Mouse (Mus musculus) splenic B cell, adult 2 months (primary cell): ENCODE results near the gene Morf4l2.

Source experiments
- DNase-seq: peaks from one replicate; pipeline ENCODE4 v3.0.0-alpha.2; 2011; ENCODE audit warnings: low read depth, low spot score
- H3K27me3 ChIP-seq: 2 replicates; pipeline ENCODE4 v1.6.1; 2012; ENCODE audit warnings: mild to moderate bottlenecking, low read length, moderate library complexity, mixed read lengths; ENCODE audit not compliant: control insufficient read depth, poor library complexity, insufficient read depth, severe bottlenecking
- H3K36me3 ChIP-seq: 2 replicates; pipeline ENCODE4 v1.6.1; 2012; ENCODE audit warnings: mild to moderate bottlenecking, low read length, moderate library complexity, mixed read lengths; ENCODE audit not compliant: control insufficient read depth, poor library complexity, insufficient read depth, severe bottlenecking

The Morf4l2 gene

GRCm38 (mm10) chrX:136743459-136743858, at the start of gene Morf4l2:
TSS of gene Morf4l2 (minus strand) at chrX:136743690.
- H3K27me3 ChIP-seq = no peaks in the 10 kb centered on the region
- no peak for DNase-seq
- no peaks in the 10 kb centered on the region for H3K36me3 ChIP-seq

- no peak for DNase-seq
These were observed 46.0 kb upstream of the Morf4l2 start for GRCm38 (mm10) chrX:136789446-136789845.

GRCm38 (mm10) chrX:136780041-136780440, 36.6 kb upstream of the Morf4l2 start, which contains the start of gene Glra4:
TSS of gene Glra4 (minus strand) at chrX:136780141.
- Histone ChIP-seq H3K36me3 (no peaks in the 10 kb centered on the region; the same call in 1 of the 2 replicates), H3K27me3 (no peaks in the 10 kb centered on the region)
- DNase-seq = no peak

More at GRCm38 (mm10) chrX:136789446-136789845, 46.0 kb upstream of the Morf4l2 start:
- H3K36me3 ChIP-seq = no peaks in the 10 kb centered on the region
- no peaks in the 10 kb centered on the region for H3K27me3 ChIP-seq

DNA sequence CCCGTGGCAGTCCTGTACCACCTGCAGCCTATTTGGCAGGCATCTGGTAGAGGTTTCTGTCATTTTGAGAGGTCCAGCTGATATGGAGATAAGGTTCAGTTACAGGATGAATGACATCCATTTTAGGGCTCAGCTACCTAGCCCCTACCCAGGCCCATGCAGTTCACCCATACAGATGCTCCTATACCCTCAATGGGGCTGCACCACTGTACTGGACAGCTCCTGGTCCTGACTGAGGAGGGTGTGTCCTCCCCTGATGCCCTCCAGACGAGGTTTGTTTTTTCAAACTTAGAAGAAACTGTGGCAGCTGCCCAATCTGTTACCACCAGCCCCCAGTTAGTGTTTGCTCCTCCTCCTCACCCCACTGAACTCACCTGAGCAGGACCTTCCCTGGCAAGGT, 35.8 kb upstream of the Morf4l2 start:
- H3K27me3 ChIP-seq = no peaks in the 10 kb centered on the region
- no peak for DNase-seq
- no peaks in the 10 kb centered on the region; the same call in 1 of the 2 replicates for H3K36me3 ChIP-seq

DNA sequence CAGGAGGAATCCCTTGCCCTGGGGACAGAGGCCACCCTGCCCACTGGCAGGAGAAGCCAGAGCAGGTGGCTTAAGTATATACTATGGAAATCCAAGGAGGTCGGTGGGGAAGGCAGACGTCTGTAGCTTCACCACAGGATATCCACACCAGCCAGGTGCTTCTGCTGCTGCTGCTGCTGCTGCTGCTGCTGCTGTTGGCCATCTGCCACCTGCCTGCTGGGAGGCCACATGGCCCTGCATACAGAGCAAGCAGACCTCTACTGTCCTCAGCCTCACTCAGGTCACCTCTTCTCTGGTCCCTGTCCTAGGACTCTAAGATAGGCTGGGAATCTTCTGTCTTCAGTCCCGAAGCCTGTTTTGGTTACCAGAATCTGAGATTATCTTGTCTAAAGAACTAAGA, 34.6 kb upstream of the Morf4l2 start:
- no peak for DNase-seq
- Histone ChIP-seq H3K36me3 (no peaks in the 10 kb centered on the region; the same call in 1 of the 2 replicates), H3K27me3 (no peaks in the 10 kb centered on the region)

- DNase-seq = no peak
- no peaks in the 10 kb centered on the region for H3K36me3 ChIP-seq
- no peaks in the 10 kb centered on the region for H3K27me3 ChIP-seq
These were observed 29.5 kb upstream of the Morf4l2 start for GRCm38 (mm10) chrX:136773035-136773434.

GRCm38 (mm10) chrX:136761103-136762074, 17.9 kb upstream of the Morf4l2 start:
- Histone ChIP-seq H3K27me3 (no peaks in the 10 kb centered on the region), H3K36me3 (no peaks in the 10 kb centered on the region)
- DNase-seq = peak; percentile 39

- DNase-seq = no peak
- no peaks in the 10 kb centered on the region for H3K27me3 ChIP-seq
- H3K36me3 ChIP-seq = no peaks in the 10 kb centered on the region
These were observed 12.0 kb upstream of the Morf4l2 start for GRCm38 (mm10) chrX:136755464-136755863.

DNA sequence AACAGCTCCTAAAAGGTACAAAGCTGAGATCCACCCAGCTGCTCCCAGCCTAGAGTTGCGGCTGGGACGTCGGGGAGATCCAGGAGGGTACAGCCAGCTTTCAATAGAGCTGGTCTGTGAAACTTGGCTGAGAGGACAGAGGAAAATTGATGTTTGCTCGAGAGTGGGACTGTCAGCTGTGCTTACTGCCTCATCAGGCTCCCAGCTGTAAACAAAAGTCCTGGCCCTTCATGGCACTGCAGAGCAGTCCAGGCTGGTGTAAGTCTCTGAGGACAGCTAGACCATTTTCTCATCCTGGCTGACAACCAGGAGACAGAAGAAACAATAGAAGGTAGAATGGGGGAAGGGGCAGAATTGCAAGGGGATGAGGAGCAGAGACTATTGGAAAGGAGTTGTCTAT, 5.8 kb upstream of the Morf4l2 start:
- DNase-seq = no peak
- Histone ChIP-seq H3K36me3 (no peaks in the 10 kb centered on the region), H3K27me3 (no peaks in the 10 kb centered on the region)

DNA sequence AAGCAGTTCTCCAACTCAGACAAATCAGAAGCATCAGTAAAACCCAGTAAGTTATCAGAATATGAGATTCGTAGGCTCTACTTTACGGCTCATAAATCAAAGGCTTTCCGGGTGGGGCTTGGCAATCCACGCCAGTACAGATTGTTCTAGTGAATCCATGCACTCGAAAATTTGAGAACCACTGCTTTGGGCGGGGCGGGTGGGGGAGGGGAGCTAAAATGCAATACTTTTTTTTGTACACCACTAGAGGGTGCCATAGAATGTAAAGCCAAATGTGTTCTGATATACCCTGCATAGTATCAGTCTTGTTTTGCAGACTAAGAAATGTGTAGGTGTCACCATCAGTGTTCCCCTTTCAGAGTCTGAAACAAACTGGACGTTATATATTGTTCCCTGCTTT, 1.2 kb upstream of the Morf4l2 start:
- peak; percentile 38 for DNase-seq
- Histone ChIP-seq H3K36me3 (no peaks in the 10 kb centered on the region), H3K27me3 (no peaks in the 10 kb centered on the region)

GRCm38 (mm10) chrX:136742661-136743103, 808 bp downstream of the Morf4l2 start:
- peak; percentile 76 for DNase-seq
- no peaks in the 10 kb centered on the region for H3K27me3 ChIP-seq
- H3K36me3 ChIP-seq = no peaks in the 10 kb centered on the region

GRCm38 (mm10) chrX:136742241-136742640, 1.2 kb downstream of the Morf4l2 start:
- Histone ChIP-seq H3K36me3 (no peaks in the 10 kb centered on the region), H3K27me3 (no peaks in the 10 kb centered on the region)
- no peak for DNase-seq

DNA sequence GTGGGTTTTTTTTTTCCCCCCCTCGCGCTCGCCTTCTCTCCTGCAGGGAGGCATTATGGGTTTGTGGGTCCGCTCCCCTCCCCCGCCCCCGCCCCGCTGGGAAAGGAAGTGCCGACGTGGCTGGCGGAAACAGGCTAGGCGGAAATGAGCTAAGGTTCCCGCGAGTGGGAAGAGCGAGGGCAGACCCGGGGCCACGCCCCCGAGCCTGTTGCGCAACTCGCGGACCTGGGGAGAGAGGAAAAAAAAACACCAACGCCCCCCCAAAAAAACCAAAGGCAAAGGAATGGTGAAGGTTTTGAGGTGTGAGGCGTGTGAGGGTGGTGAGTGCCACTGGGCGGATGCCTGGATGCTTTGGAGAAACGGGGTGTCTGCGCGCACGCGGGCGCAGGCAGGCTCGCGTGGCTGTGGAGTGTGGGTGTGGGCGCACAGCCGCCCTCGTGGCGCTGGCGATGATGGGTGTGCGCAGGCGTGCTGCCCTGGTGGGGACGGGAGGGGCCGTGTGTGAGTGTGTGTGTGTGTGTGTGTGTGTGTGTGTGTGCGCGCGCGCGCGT, 1.8 kb downstream of the Morf4l2 start:
- DNase-seq = peak; percentile 88
- no peaks in the 10 kb centered on the region for H3K27me3 ChIP-seq
- H3K36me3 ChIP-seq = no peaks in the 10 kb centered on the region

GRCm38 (mm10) chrX:136740791-136741650, 2.5 kb downstream of the Morf4l2 start:
- Histone ChIP-seq H3K27me3 (no peaks in the 10 kb centered on the region), H3K36me3 (no peaks in the 10 kb centered on the region)
- DNase-seq = peak; percentile 96
